Mouse (Mus musculus) small intestine, adult 2 months (tissue): ENCODE measurements around the gene Cyp2a4. TPM values are rescaled to one million over a fixed set of nuclear protein-coding genes. Genes with fewer than 3 reads are reported as not detected.
"Not testable (repeated sequence)": the region's sequence is repeated elsewhere in the genome, so short reads cannot be mapped to it uniquely, and the experiment has no call there.

Experiments
- H3K27ac ChIP-seq: fragments of 200-500 bp; 2 replicates; pipeline ENCODE4 v1.5.1; 2012; ENCODE audit warnings: low read depth, low read length, control low read depth, inconsistent platforms; ENCODE audit not compliant: insufficient read depth
- H3K27me3 ChIP-seq: fragments of 200-500 bp; 2 replicates; pipeline ENCODE4 v1.6.1; 2012; ENCODE audit warnings: mild to moderate bottlenecking, moderate library complexity, low read length, inconsistent platforms; ENCODE audit not compliant: control insufficient read depth, insufficient read depth
- H3K36me3 ChIP-seq: fragments of 200-500 bp; 2 replicates; pipeline ENCODE4 v1.6.1; 2012; ENCODE audit warnings: mild to moderate bottlenecking, low read length, control low read depth, inconsistent platforms; ENCODE audit not compliant: control insufficient read depth, insufficient read depth
- H3K4me1 ChIP-seq: fragments of 200-500 bp; 2 replicates; pipeline ENCODE4 v1.6.1; 2012; ENCODE audit warnings: low read length, inconsistent platforms, mixed read lengths; ENCODE audit not compliant: control insufficient read depth, insufficient read depth, insufficient read length
- H3K4me3 ChIP-seq: fragments of 200-500 bp; 2 replicates; pipeline ENCODE4 v1.5.1; 2012; ENCODE audit warnings: low read depth, mild to moderate bottlenecking, control low read depth, inconsistent platforms, low read length, moderate library complexity
- WGBS: fragments of 180-500 bp; shearing (Covaris S2); methylation state at CpG from one replicate; pipeline ENCODE4 v1.1.7; 2018; 5-methylcytosine and 5-hydroxymethylcytosine counted together
- polyA plus RNA-seq: library from polyadenylated mRNA; depleted of rRNA; stranded (reverse); fragments of >200 nt; gene quantifications from 2 replicates; pipeline ENCODE4 v1.2.3, GENCODE M21; 2012; rRNA removed

Cyp2a4 gene
- not detected in 2 replicates for polyA plus RNA-seq

GRCm38 (mm10) chr7:26306926-26307325 lies at the start of gene Cyp2a4:
Cyp2a4 (plus strand) TSS chr7:26307169.
- not testable (repeated sequence) for H3K36me3 ChIP-seq, H3K27me3 ChIP-seq, H3K4me1 ChIP-seq, H3K4me3 ChIP-seq, H3K27ac ChIP-seq
- 57% methylated on average over 2 of the region's 2 CpGs for WGBS

GRCm38 (mm10) chr7:26260034-26260433 lies 46.9 kb upstream of the Cyp2a4 start, which contains the start of gene Vmn1r184:
Vmn1r184 (plus strand) TSS chr7:26260334.
- not testable (repeated sequence) for H3K27ac ChIP-seq, H3K36me3 ChIP-seq, H3K27me3 ChIP-seq, H3K4me1 ChIP-seq, H3K4me3 ChIP-seq
- WGBS: 70% methylated on average over 1 of the region's 1 CpGs

- WGBS: 71% methylated on average over 8 of the region's 8 CpGs
- H3K27ac ChIP-seq, H3K36me3 ChIP-seq, H3K27me3 ChIP-seq, H3K4me3 ChIP-seq, H3K4me1 ChIP-seq: not testable (repeated sequence)
Measured at GRCm38 (mm10) chr7:26303429-26304166, 3.4 kb upstream of the Cyp2a4 start.

- not testable (repeated sequence) for H3K27ac ChIP-seq, H3K27me3 ChIP-seq, H3K4me1 ChIP-seq, H3K4me3 ChIP-seq, H3K36me3 ChIP-seq
- WGBS: 81% methylated on average over 4 of the region's 4 CpGs
Measured at GRCm38 (mm10) chr7:26311786-26312185, 4.8 kb downstream of the Cyp2a4 start.

- 63% methylated on average over 2 of the region's 2 CpGs for WGBS
- H3K27me3 ChIP-seq, H3K36me3 ChIP-seq, H3K27ac ChIP-seq, H3K4me1 ChIP-seq, H3K4me3 ChIP-seq: not testable (repeated sequence)
Measured at GRCm38 (mm10) chr7:26315194-26315593, 8.2 kb downstream of the Cyp2a4 start.

GRCm38 (mm10) chr7:26315809-26316208 lies 8.8 kb downstream of the Cyp2a4 start:
- not testable (repeated sequence) for H3K4me3 ChIP-seq, H3K4me1 ChIP-seq, H3K27me3 ChIP-seq, H3K36me3 ChIP-seq, H3K27ac ChIP-seq
- 85% methylated on average over 4 of the region's 4 CpGs for WGBS

GRCm38 (mm10) chr7:26320361-26320760 lies 13.4 kb downstream of the Cyp2a4 start:
- WGBS: 69% methylated on average over 3 of the region's 3 CpGs
- H3K36me3 ChIP-seq, H3K27me3 ChIP-seq, H3K4me1 ChIP-seq, H3K4me3 ChIP-seq, H3K27ac ChIP-seq: not testable (repeated sequence)

- H3K27me3 ChIP-seq, H3K4me3 ChIP-seq, H3K4me1 ChIP-seq, H3K27ac ChIP-seq, H3K36me3 ChIP-seq: not testable (repeated sequence)
Measured at GRCm38 (mm10) chr7:26350177-26350576, 43.2 kb downstream of the Cyp2a4 start.

- not testable (repeated sequence) for H3K4me1 ChIP-seq, H3K27me3 ChIP-seq, H3K27ac ChIP-seq, H3K4me3 ChIP-seq, H3K36me3 ChIP-seq
- 66% methylated on average over 3 of the region's 3 CpGs for WGBS
Measured at GRCm38 (mm10) chr7:26352258-26352657, 45.3 kb downstream of the Cyp2a4 start.

- WGBS: 81% methylated on average over 6 of the region's 6 CpGs
- H3K27ac ChIP-seq, H3K27me3 ChIP-seq, H3K4me1 ChIP-seq, H3K36me3 ChIP-seq, H3K4me3 ChIP-seq: not testable (repeated sequence)
Measured at GRCm38 (mm10) chr7:26356719-26357118, 49.8 kb downstream of the Cyp2a4 start.
